Mouse (Mus musculus): ENCODE data around the gene Tomm20. TPM values are rescaled to one million over a fixed set of nuclear protein-coding genes. Genes with fewer than 3 reads are reported as not detected.
A peak's percentile ranks its signal among the peaks of the same experiment; 100 is the strongest.

Tomm20 gene
- polyA plus RNA-seq, 1 experiment = 327 TPM

- H3K4me3 ChIP-seq = no peak overlapping the region
- H3K36me3 ChIP-seq (ENCODE audit: control insufficient read depth, insufficient read depth) = peaks cover 34% of the 10 kb centered on the region
- TF ChIP-seq MAX (IDR thresholded peaks at IDR 0.05; ENCODE audit: low read depth) (no peak), POLR2AphosphoS2 (IDR thresholded peaks at IDR 0.05; ENCODE audit: insufficient read length, low read depth) (peak; percentile 60)
- H3ac ChIP-seq (ENCODE audit: control insufficient read depth, insufficient read length) = no peak overlapping the region
- H3K4me2 ChIP-seq (ENCODE audit: low read depth) = no peak overlapping the region
- no peaks in the 10 kb centered on the region for H3K27me3 ChIP-seq (ENCODE audit: control insufficient read depth, insufficient read depth, insufficient read length)
- H3K79me2 ChIP-seq (ENCODE audit: control insufficient read depth, insufficient read depth) = no peaks in the 10 kb centered on the region
Measured at GRCm38 (mm10) chr8:126929607-126930161, 16.0 kb downstream of the Tomm20 start.

- TF ChIP-seq REST (IDR thresholded peaks at IDR 0.05; ENCODE audit: insufficient read depth, insufficient read length) (no peak), POLR2AphosphoS2 (IDR thresholded peaks at IDR 0.05; ENCODE audit: insufficient read length, low read depth) (peak; percentile 22), CEBPB (IDR thresholded peaks at IDR 0.05; ENCODE audit: insufficient read depth, poor library complexity, severe bottlenecking) (no peak)
- no peak overlapping the region for H3K4me2 ChIP-seq (ENCODE audit: low read depth)
- H3ac ChIP-seq (ENCODE audit: control insufficient read depth, insufficient read length) = no peak overlapping the region
- H3K4me3 ChIP-seq = no peak overlapping the region
- peaks cover 29% of the 10 kb centered on the region for H3K36me3 ChIP-seq (ENCODE audit: control insufficient read depth, insufficient read depth)
- no peaks in the 10 kb centered on the region for H3K27me3 ChIP-seq (ENCODE audit: control insufficient read depth, insufficient read depth, insufficient read length)
- no peaks in the 10 kb centered on the region for H3K79me2 ChIP-seq (ENCODE audit: control insufficient read depth, insufficient read depth)
Measured at GRCm38 (mm10) chr8:126928755-126929505, 16.7 kb downstream of the Tomm20 start.

GRCm38 (mm10) chr8:126928028-126928427 lies 17.6 kb downstream of the Tomm20 start:
- H3K36me3 ChIP-seq (ENCODE audit: control insufficient read depth, insufficient read depth) = peaks cover 20% of the 10 kb centered on the region
- H3K27me3 ChIP-seq (ENCODE audit: control insufficient read depth, insufficient read depth, insufficient read length) = no peaks in the 10 kb centered on the region
- H3ac ChIP-seq (ENCODE audit: control insufficient read depth, insufficient read length) = no peak overlapping the region
- H3K79me2 ChIP-seq (ENCODE audit: control insufficient read depth, insufficient read depth) = no peaks in the 10 kb centered on the region
- TF ChIP-seq MAX (IDR thresholded peaks at IDR 0.05; ENCODE audit: low read depth) (no peak), SRF (IDR thresholded peaks at IDR 0.05; ENCODE audit: control insufficient read depth, insufficient read length, low read depth) (no peak), POLR2AphosphoS2 (IDR thresholded peaks at IDR 0.05; ENCODE audit: insufficient read length, low read depth) (peak; percentile 36), MYOG (IDR thresholded peaks at IDR 0.05; ENCODE audit: control insufficient read depth in 1 of 3, insufficient read depth in 1 of 3, insufficient read length in 2 of 3, low read depth in 2 of 3) (peak in 1 of 3 experiments; percentile 45), MYOD1 (IDR thresholded peaks at IDR 0.05; ENCODE audit: control insufficient read depth in 1 of 3, insufficient read length in 2 of 3, low read depth in 2 of 3) (peak in 1 of 3 experiments; percentile 72)
- no peak overlapping the region for H3K4me3 ChIP-seq
- no peak overlapping the region for H3K4me2 ChIP-seq (ENCODE audit: low read depth)

- Histone ChIP-seq H3ac (ENCODE audit: control insufficient read depth, insufficient read length) (no peak overlapping the region), H3K36me3 (ENCODE audit: control insufficient read depth, insufficient read depth) (peaks cover 20% of the 10 kb centered on the region), H3K4me2 (ENCODE audit: low read depth) (no peak overlapping the region), H3K79me2 (ENCODE audit: control insufficient read depth, insufficient read depth) (no peaks in the 10 kb centered on the region), H3K27me3 (ENCODE audit: control insufficient read depth, insufficient read depth, insufficient read length) (no peaks in the 10 kb centered on the region), H3K4me3 (no peak overlapping the region)
- TF ChIP-seq TCF12 (IDR thresholded peaks at IDR 0.05; ENCODE audit: insufficient read depth, poor library complexity, severe bottlenecking) = no peak
- TF ChIP-seq USF1 (IDR thresholded peaks at IDR 0.05; ENCODE audit: low read depth) = no peak
- TF ChIP-seq CEBPB (IDR thresholded peaks at IDR 0.05; ENCODE audit: insufficient read depth, poor library complexity, severe bottlenecking) = no peak
Measured at GRCm38 (mm10) chr8:126927058-126927457, 18.6 kb downstream of the Tomm20 start.

- H3K36me3 ChIP-seq (ENCODE audit: control insufficient read depth, insufficient read depth) = peaks cover 10% of the 10 kb centered on the region
- no peak overlapping the region for H3K4me3 ChIP-seq
- H3K27me3 ChIP-seq (ENCODE audit: control insufficient read depth, insufficient read depth, insufficient read length) = no peaks in the 10 kb centered on the region
- H3K4me2 ChIP-seq (ENCODE audit: low read depth) = no peak overlapping the region
- TF ChIP-seq TCF12 (IDR thresholded peaks at IDR 0.05; ENCODE audit: insufficient read depth, poor library complexity, severe bottlenecking) (no peak), TCF3 (IDR thresholded peaks at IDR 0.05; ENCODE audit: insufficient read length, low read depth) (no peak), E2F4 (IDR thresholded peaks at IDR 0.05; ENCODE audit: insufficient read depth) (no peak), SRF (IDR thresholded peaks at IDR 0.05; ENCODE audit: control insufficient read depth, insufficient read length, low read depth) (no peak), POLR2A (IDR thresholded peaks at IDR 0.05; ENCODE audit: insufficient read length, low read depth) (peak; percentile 29), CEBPB (IDR thresholded peaks at IDR 0.05; ENCODE audit: insufficient read depth, poor library complexity, severe bottlenecking) (no peak), MYOD1 (IDR thresholded peaks at IDR 0.05; ENCODE audit: control insufficient read depth in 1 of 3, insufficient read length in 2 of 3, low read depth in 2 of 3) (no peak), POLR2AphosphoS2 (IDR thresholded peaks at IDR 0.05; ENCODE audit: insufficient read length, low read depth) (peak; percentile 85)
- no peak overlapping the region for H3ac ChIP-seq (ENCODE audit: control insufficient read depth, insufficient read length)
- H3K79me2 ChIP-seq (ENCODE audit: control insufficient read depth, insufficient read depth) = no peaks in the 10 kb centered on the region
Measured at GRCm38 (mm10) chr8:126922981-126923380, 22.7 kb downstream of the Tomm20 start.

GRCm38 (mm10) chr8:126921432-126921831 lies 24.2 kb downstream of the Tomm20 start:
- TF ChIP-seq MAX (IDR thresholded peaks at IDR 0.05; ENCODE audit: low read depth) (no peak), MYOG (IDR thresholded peaks at IDR 0.05; ENCODE audit: control insufficient read depth in 1 of 3, insufficient read depth in 1 of 3, insufficient read length in 2 of 3, low read depth in 2 of 3) (no peak), CEBPB (IDR thresholded peaks at IDR 0.05; ENCODE audit: insufficient read depth, poor library complexity, severe bottlenecking) (no peak), TCF12 (IDR thresholded peaks at IDR 0.05; ENCODE audit: insufficient read depth, poor library complexity, severe bottlenecking) (no peak), MYOD1 (IDR thresholded peaks at IDR 0.05; ENCODE audit: control insufficient read depth in 1 of 3, insufficient read length in 2 of 3, low read depth in 2 of 3) (no peak), SRF (IDR thresholded peaks at IDR 0.05; ENCODE audit: control insufficient read depth, insufficient read length, low read depth) (no peak), E2F4 (IDR thresholded peaks at IDR 0.05; ENCODE audit: insufficient read depth) (no peak)
- H3K4me2 ChIP-seq (ENCODE audit: low read depth) = no peak overlapping the region
- peaks cover 7% of the 10 kb centered on the region for H3K36me3 ChIP-seq (ENCODE audit: control insufficient read depth, insufficient read depth)

More at GRCm38 (mm10) chr8:126921432-126921831, 24.2 kb downstream of the Tomm20 start:
- H3K4me3 ChIP-seq = no peak overlapping the region
- H3K27me3 ChIP-seq (ENCODE audit: control insufficient read depth, insufficient read depth, insufficient read length) = no peaks in the 10 kb centered on the region
- H3ac ChIP-seq (ENCODE audit: control insufficient read depth, insufficient read length) = no peak overlapping the region
- H3K79me2 ChIP-seq (ENCODE audit: control insufficient read depth, insufficient read depth) = no peaks in the 10 kb centered on the region

All from myocyte (in vitro differentiated cells).